Mouse (Mus musculus) forelimb bud, embryonic 11.5 days (tissue): Measurements from ENCODE around the gene Prr7.

Experiments
- DNase-seq: peaks from one replicate; pipeline ENCODE4 v3.0.0-alpha.2; 2012; ENCODE audit warnings: low read depth, low spot score

Prr7 gene

DNA sequence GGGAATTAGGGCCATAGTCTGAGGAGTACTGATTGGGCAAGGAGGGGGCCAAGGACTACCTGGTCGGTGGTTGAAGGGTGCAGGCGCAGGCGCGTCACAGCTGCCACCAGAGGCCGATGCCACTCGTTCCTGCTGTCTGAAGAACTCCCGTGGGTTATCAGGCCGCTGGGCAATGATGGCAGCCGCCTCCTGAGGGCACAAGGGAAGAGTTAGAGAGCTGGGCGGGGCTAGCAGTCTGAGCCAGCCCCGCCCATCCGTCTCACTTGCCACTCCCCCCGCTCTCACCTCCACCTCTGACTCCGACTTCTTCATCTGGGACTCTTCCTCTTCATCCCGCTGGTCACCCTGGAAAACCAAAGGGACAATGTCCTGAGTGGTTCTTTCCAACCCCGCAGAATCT is 13.4 kb downstream of the Prr7 start:
- no peak for DNase-seq

- DNase-seq, result no peak
Observed at GRCm38 (mm10) chr13:55478036-55478435, 14.0 kb downstream of the Prr7 start.

DNA sequence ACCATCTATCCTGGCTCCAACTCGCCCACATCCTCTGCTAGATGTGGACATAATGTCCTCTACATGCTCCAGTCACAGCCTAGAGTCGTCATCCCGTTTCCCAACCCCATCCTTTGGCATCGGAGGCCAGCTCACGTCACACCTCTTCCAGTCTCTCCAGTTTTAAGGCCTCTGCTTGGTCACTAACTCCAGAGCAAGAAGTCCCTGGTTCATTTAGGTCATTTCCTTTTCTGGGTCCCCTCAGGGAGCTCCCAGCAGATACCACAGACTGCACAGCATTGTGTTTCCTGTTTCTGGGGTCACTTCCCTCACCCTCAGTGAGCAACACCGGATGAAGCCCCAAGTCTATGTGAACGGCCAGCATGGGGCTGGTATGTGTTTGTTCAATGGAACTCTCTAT is 14.9 kb downstream of the Prr7 start:
- no peak for DNase-seq

- DNase-seq, result no peak
Observed at GRCm38 (mm10) chr13:55479929-55480328, 15.9 kb downstream of the Prr7 start.

DNA sequence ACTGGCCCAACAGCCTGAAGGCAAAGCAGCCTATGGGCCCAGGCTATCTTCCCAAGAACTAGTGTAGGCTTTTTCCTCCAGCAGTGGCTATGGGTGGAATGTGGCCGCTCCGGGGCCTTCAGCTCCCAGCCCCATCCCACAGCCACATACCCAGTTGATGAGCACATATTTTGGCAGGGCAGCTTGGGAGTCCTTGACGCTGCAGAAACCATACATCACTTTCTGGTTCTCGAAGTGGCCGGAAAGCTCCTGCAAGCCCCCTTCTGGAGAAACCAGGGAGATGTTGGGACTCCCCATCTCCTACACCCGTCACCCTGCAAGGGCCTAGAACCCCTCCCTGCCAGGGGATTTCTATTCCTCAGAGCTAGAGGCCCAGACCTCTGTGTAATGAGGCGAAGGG is 18.5 kb downstream of the Prr7 start:
- no peak for DNase-seq

- DNase-seq, result no peak
Observed at GRCm38 (mm10) chr13:55483071-55483470, 19.0 kb downstream of the Prr7 start.

GRCm38 (mm10) chr13:55483593-55483992 is 19.5 kb downstream of the Prr7 start:
- no peak for DNase-seq

DNA sequence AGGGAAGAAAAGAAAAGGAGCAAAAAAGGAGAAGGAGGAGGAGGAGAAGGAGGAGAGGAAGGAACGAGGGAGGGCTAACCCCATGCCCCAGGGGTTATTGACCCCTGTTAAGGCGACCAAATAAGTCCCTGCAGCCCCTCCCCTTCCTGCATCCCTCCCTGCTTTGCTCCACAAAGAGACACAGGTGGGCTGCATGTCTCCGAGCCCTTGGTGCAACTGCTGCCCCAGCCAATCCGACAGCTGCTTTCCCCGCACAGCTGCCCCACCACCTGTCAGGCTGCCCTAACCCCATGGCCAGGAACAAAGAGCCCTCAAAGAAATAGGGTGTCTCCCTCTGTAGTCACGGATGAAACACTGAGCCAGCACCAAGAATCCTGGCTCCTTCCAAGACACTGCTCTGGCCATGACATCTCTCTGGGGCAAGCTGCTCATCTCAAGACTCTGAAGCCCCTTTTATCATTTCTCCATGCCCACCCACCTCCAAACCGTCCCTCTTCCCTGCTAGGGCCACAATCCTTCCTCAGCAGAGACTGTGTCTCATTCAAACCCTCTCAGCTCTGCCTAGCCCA is 20.5 kb downstream of the Prr7 start:
- DNase-seq, result no peak

- DNase-seq, result no peak
Observed at GRCm38 (mm10) chr13:55486029-55486794, 22.1 kb downstream of the Prr7 start.

- DNase-seq, result no peak
Observed at GRCm38 (mm10) chr13:55486916-55487577, 23.0 kb downstream of the Prr7 start.

GRCm38 (mm10) chr13:55487578-55488498 is 23.8 kb downstream of the Prr7 start, which contains the start of gene Dbn1:
TSS of gene Dbn1 (minus strand) at chr13:55488111.
- DNase-seq, result no peak

DNA sequence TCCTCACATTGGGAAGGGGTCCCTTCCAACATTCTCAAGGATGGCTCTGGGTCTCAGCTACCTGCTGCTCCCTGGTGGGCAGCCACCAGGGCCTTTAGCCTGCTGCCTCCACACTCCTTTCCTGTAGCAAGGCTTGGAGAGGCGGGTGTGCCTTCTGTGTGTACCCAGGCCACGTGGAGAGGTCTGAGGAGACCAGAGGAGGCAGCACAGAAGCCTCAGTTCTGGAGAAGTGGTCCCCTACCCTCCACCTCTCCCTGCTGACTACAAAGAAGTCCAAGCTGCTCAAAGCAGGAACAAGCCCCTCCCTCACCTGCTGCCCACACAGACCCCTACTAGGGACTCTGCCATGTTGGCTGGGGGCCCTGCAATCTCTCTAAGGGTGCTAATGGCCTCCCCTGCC is 30.2 kb downstream of the Prr7 start:
- DNase-seq, result no peak

- no peak for DNase-seq
Observed at GRCm38 (mm10) chr13:55494883-55495621, 31.0 kb downstream of the Prr7 start.

GRCm38 (mm10) chr13:55495702-55496101 is 31.6 kb downstream of the Prr7 start:
- DNase-seq, result no peak

DNA sequence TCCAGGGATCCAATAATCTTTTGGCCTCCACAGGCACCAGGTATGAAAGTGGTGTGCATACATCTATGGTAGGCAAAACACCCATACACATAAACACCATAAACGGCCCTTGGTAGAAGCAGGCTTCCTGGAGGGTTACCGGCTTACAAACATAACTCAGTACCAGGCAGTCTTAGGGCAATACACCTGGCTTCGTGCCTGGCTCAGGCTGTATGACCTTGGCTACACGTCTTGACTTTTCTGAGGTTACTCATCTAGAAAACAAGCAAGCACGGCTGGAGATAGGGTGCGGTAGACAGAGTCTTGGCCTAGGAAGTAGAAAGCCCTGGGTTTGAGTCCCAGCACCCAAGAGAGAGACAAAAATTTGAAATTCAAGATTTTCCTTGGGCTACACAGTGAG is 32.6 kb downstream of the Prr7 start:
- no peak for DNase-seq

GRCm38 (mm10) chr13:55498906-55499305 is 34.8 kb downstream of the Prr7 start:
- DNase-seq, result no peak

- DNase-seq, result no peak
Observed at GRCm38 (mm10) chr13:55500575-55500974, 36.5 kb downstream of the Prr7 start.

DNA sequence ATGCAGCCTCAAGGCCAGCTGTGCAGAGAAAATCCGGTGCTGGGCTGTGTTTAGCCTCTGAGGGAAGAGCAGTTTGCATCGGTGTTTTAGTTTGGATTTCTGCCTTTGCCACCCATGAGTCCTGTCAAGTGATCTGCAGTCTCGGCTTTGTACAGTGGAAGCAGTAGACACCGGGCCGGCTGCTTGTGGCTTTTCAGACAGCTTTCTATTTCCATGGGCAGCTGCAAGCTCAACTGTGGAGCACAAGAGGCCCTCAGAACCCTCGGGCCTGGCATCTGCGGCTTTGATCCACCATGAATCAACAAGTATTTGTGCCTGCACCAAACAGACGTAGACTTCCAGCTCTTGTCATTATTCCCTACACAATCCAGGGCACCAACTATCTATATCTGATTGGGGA is 38.3 kb downstream of the Prr7 start:
- DNase-seq, result no peak

DNA sequence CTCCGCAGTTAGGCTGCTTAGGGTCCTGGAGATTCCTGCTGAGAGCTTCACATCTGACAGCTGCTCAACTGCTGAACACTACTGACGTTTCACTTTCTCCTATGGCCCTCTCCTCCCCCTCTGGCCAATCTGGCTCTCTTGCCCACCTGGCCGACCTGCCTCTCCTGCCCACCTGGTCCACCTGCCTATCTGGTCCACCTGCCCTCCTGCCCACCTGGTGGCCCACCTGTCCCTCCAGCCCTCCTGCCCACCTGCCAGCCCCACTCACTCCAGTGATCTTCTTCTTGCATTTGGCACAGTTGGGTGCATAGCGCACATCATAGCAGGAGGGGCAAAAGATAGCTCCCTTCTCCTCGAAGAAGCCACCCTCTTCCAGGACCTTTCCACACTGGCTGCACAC is 40.3 kb downstream of the Prr7 start:
- DNase-seq, result no peak

- DNase-seq, result no peak
Observed at GRCm38 (mm10) chr13:55505810-55506209, 41.7 kb downstream of the Prr7 start.

- no peak for DNase-seq
Observed at GRCm38 (mm10) chr13:55506697-55507096, 42.6 kb downstream of the Prr7 start.
